In the genomic region with DNA sequence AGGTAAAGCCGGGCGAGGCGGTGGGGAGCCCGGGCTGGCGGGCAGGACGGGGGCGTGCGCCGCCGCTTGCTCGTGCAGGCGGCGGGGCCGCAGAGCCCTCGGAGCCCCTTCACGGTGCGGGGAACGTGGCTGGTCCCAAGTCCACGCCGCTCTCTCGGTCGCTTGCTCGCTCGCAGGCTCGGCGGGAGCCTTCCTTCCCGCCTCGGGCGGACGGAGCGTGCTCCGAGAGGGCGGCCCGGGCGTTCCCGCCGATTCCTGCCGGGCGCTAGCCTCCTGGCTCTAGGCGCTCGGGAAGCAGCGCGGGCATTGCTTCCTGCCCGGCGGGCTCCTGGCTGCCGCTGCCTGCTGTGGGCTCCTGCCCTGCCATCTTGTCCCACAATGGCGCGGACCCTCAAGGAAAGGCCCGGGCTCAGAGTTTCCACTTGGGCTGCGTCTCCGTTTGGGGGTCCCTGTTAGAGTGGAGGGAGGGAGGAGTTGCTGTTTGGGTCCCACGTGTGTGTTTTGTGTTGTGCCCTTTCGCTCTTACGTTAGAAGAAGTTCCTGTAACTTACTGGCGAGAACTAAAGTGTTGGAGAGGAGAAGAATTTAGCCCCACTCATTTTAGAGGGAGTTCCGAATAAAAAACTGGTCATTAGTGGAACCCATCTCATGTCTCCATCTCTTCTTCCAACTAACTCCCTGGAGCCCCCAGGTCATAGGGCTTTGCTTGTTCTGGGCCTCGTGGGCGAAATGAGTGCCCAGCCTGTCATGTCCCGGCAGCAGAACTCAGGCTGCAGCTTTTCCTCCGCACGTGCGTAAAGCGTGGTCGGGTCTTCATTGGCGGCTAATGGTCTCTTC, we compare ENCODE assay signal across 8 mouse cellular contexts. TPM values are rescaled to one million over a fixed set of nuclear protein-coding genes. Genes with fewer than 3 reads are reported as not detected.
DNase-seq lines count a peak whose midpoint lies in the region; ATAC-seq and TF ChIP-seq lines count a peak whose summit lies in the region.

No protein-coding gene starts in this region.

- intact Hi-C loops in heart, postnatal 10 days (cut with DNase I) = loop anchor here (2.0 to 5.0 kb wide), 4 partner anchors 39 to 370 kb away; partner anchors contain the start of genes Gadd45a and Gng12

- in situ Hi-C loops in ES-E14 (cut with MboI; ENCODE audit: low sequenced_read_pairs in 2 of 2, unreplicated experiment in 2 of 2) = no loop called here

- H3K4me3 ChIP-seq in ES-E14 (ENCODE audit: insufficient read depth in 1 of 2, low read depth in 1 of 2, low read length in 2 of 2, poor library complexity in 1 of 2, severe bottlenecking in 1 of 2) = peak overlapping the region; percentile 79 to 98
- H3K4me3 ChIP-seq in brown adipose tissue, adult 24 weeks (ENCODE audit: insufficient read depth, low read depth, low read length) = peak overlapping the region; percentile 93
- peak overlapping the region; percentile 99 for H3K4me3 ChIP-seq in forebrain, embryonic 11.5 days (ENCODE audit: low read depth, low read length)
- H3K4me3 ChIP-seq in lung, embryonic 16.5 days (ENCODE audit: low read length) = peak overlapping the region; percentile 100

- peak; percentile 47 for DNase-seq in ES-E14 (ENCODE audit: low read depth, low spot score)
- DNase-seq in forebrain, embryonic 11.5 days (ENCODE audit: low spot score) = peak; percentile 76
- peak; percentile 48 to 58 for DNase-seq in heart, postnatal 10 days
- peak; percentile 59 to 69 for DNase-seq in kidney, postnatal 4 days
- DNase-seq in ovary, postnatal 10 days (ENCODE audit: low spot score) = peak; percentile 22
- DNase-seq in thymus, postnatal 25 days = peak; percentile 55

- H3K9ac ChIP-seq in ES-E14 (ENCODE audit: insufficient read depth, low read depth, low read length, poor library complexity, severe bottlenecking) = peak overlapping the region; percentile 100
- peak overlapping the region; percentile 99 for H3K9ac ChIP-seq in forebrain, embryonic 11.5 days (ENCODE audit: low read length)
- H3K9ac ChIP-seq in lung, embryonic 16.5 days (ENCODE audit: low read length) = peak overlapping the region; percentile 100

- H3K27me3 ChIP-seq in forebrain, embryonic 11.5 days (ENCODE audit: control insufficient read depth, insufficient read depth, low read length) = no peaks in the 10 kb centered on the region
- no peaks in the 10 kb centered on the region for H3K27me3 ChIP-seq in lung, embryonic 16.5 days (ENCODE audit: control insufficient read depth, insufficient read depth, low read depth, low read length)

- peak; percentile 33 for ATAC-seq in forebrain, embryonic 11.5 days (replicated peaks; ENCODE audit: low FRiP score)
- peak; percentile 34 for ATAC-seq in lung, embryonic 16.5 days (ENCODE audit: low read depth)

- under 1% methylated on average over 49 of the region's 65 CpGs for WGBS in forebrain, embryonic 11.5 days
- under 1% methylated on average over 62 of the region's 65 CpGs for WGBS in lung, embryonic 16.5 days

- peak overlapping the region; percentile 95 for H3K27ac ChIP-seq in ES-E14 (ENCODE audit: insufficient read depth, low read depth, low read length, poor library complexity, severe bottlenecking)
- peak overlapping the region; percentile 73 for H3K27ac ChIP-seq in brown adipose tissue, adult 24 weeks (replicated peaks; ENCODE audit: low read depth, low read length)
- peak overlapping the region; percentile 77 for H3K27ac ChIP-seq in forebrain, embryonic 11.5 days (ENCODE audit: low read depth, low read length)
- peak overlapping the region; percentile 91 for H3K27ac ChIP-seq in lung, embryonic 16.5 days (ENCODE audit: low read length)

- H3K4me1 ChIP-seq in ES-E14 (ENCODE audit: control insufficient read depth in 2 of 2, insufficient read depth in 2 of 2, low read length in 2 of 2, poor library complexity in 1 of 2) = no peaks in the 10 kb centered on the region; a peak in 1 of 4 replicates
- no peaks in the 10 kb centered on the region; the same call in 1 of the 2 replicates for H3K4me1 ChIP-seq in brown adipose tissue, adult 24 weeks (ENCODE audit: control insufficient read depth, insufficient read depth, insufficient read length, low read length)
- H3K4me1 ChIP-seq in forebrain, embryonic 11.5 days (replicated peaks; ENCODE audit: control insufficient read depth, insufficient read depth, low read length) = no peaks in the 10 kb centered on the region
- H3K4me1 ChIP-seq in lung, embryonic 16.5 days (replicated peaks; ENCODE audit: control insufficient read depth, insufficient read depth, low read length) = peaks cover 3% of the 10 kb centered on the region

- H3K9me3 ChIP-seq in ES-E14 (ENCODE audit: control insufficient read depth, insufficient read depth, low read depth, low read length) = no peaks in the 10 kb centered on the region
- H3K9me3 ChIP-seq in forebrain, embryonic 11.5 days (ENCODE audit: control insufficient read depth, low read length) = no peaks in the 10 kb centered on the region
- no peaks in the 10 kb centered on the region for H3K9me3 ChIP-seq in lung, embryonic 16.5 days (ENCODE audit: control insufficient read depth, low read length)

- H3K36me3 ChIP-seq in ES-E14 (ENCODE audit: control insufficient read depth, insufficient read depth, low read length, poor library complexity, severe bottlenecking) = peaks cover 14% of the 10 kb centered on the region
- H3K36me3 ChIP-seq in forebrain, embryonic 11.5 days (ENCODE audit: control insufficient read depth, insufficient read depth, low read length) = no peaks in the 10 kb centered on the region
- H3K36me3 ChIP-seq in lung, embryonic 16.5 days (ENCODE audit: control insufficient read depth, insufficient read depth, low read length) = peaks cover 7% of the 10 kb centered on the region

- H3K4me2 ChIP-seq in forebrain, embryonic 11.5 days (ENCODE audit: low read depth, low read length, severe bottlenecking) = peak overlapping the region; percentile 59
- peak overlapping the region; percentile 65 for H3K4me2 ChIP-seq in lung, embryonic 16.5 days (ENCODE audit: low read depth, low read length)

TF ChIP-seq in ES-E14, 5 proteins besides CTCF, POLR2A, EP300 and RAD21:
- TF ChIP-seq ZNF384 (IDR thresholded peaks at IDR 0.05; ENCODE audit: low read depth, low read length) = no peak
- TF ChIP-seq MAFK (IDR thresholded peaks at IDR 0.05; ENCODE audit: insufficient read depth, low read depth, low read length) = no peak
- TF ChIP-seq HCFC1 (IDR thresholded peaks at IDR 0.05; ENCODE audit: borderline replicate concordance, insufficient read depth, low read length) = 0 out of 2 replicates have a peak, but pooled peaks have one; percentile 5

RNA-seq across cellular contexts. Expression of gene Serbp1, which starts 29.6 kb away (rescaled TPM):
- total RNA-seq in ES-E14 (2012; rRNA removed) = 787 and 1,032 TPM in 2 replicates
- 342 and 418 TPM in 2 replicates for polyA plus RNA-seq in brown adipose tissue, adult 24 weeks (2012; ENCODE audit: insufficient read depth, insufficient read length, missing spikeins)
- polyA plus RNA-seq in forebrain, embryonic 11.5 days (2014; fragmentation: Nextera tagmentation; extraction: Ambion mirVana) = 601 and 607 TPM in 2 replicates
- total RNA-seq in heart, postnatal 10 days (2021) = 100 to 1,000 TPM; 247 to 271 TPM
- 290 and 318 TPM in 2 replicates for polyA plus RNA-seq in lung, embryonic 16.5 days (2015; fragmentation: Nextera tagmentation; extraction: Ambion mirVana)

Comparison
In these comparisons a context has a peak if more than half of its experiments do, and no peak if none do; other contexts are left out.
1. Peak in every context shown above with its lines: DNase-seq, ATAC-seq, H3K4me3 ChIP-seq and H3K27ac ChIP-seq.
2. DNase-seq: peak in every context shown above with its lines; median percentile 76 in forebrain, embryonic 11.5 days; 64 in kidney, postnatal 4 days; 55 in thymus, postnatal 25 days; 53 in heart, postnatal 10 days; 47 in ES-E14; 22 in ovary, postnatal 10 days.